Mouse (Mus musculus): ENCODE results near the gene Mob3a. TPM values are rescaled to one million over a fixed set of nuclear protein-coding genes. Genes with fewer than 3 reads are reported as not detected.

The Mob3a gene
- polyA plus RNA-seq, 1 experiment from 2014 or later = 34.8 TPM

DNA sequence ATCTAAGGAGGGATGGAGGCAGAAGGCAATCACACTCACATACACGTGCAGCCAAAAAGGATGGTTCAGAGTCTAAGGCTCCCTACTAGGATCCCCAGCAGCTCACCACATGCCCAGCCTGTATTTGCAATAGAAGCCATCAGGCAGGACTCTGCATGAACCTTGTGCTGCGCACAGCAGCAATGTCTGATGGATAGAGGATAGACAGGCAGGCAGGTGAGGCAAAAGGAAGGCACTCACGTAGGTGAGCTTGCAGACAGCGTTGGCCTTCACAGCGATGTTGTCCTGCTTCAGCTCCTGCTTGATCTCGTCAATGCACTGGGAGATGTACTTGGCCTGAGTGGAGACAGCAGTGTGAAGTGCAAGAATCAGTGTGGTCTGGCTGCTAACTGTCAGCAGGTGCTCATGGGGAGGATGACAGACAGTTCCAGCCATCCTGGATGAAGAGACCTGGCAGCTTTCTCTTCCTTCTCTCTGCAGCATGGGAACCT is 30.9 kb upstream of the Mob3a start:
- Histone ChIP-seq H3K27me3 (replicated peaks) (no peaks in the 10 kb centered on the region), H3K9ac (no peak overlapping the region), H3K36me3 (peaks cover 77% of the 10 kb centered on the region), H3K27ac (ENCODE audit: poor library complexity, severe bottlenecking) (no peak overlapping the region), H3K4me1 (replicated peaks) (peaks cover 36% of the 10 kb centered on the region), H3K4me3 (no peak overlapping the region), H3K9me3 (replicated peaks) (no peaks in the 10 kb centered on the region), H3K4me2 (no peak overlapping the region)
- no peak for ATAC-seq (ENCODE audit: insufficient number of reproducible peaks, low FRiP score)
- 79% methylated on average over 6 of the region's 6 CpGs for WGBS

GRCm38 (mm10) chr10:80727369-80728127 is 25.8 kb upstream of the Mob3a start:
- no peak overlapping the region for H3K4me2 ChIP-seq
- H3K36me3 ChIP-seq = peaks cover 95% of the 10 kb centered on the region
- H3K27ac ChIP-seq (ENCODE audit: poor library complexity, severe bottlenecking) = no peak overlapping the region
- peaks cover 10% of the 10 kb centered on the region; the same call in 1 of the 2 replicates for H3K4me1 ChIP-seq (replicated peaks)
- ATAC-seq (ENCODE audit: insufficient number of reproducible peaks, low FRiP score) = no peak
- H3K9ac ChIP-seq = no peak overlapping the region
- H3K9me3 ChIP-seq (replicated peaks) = no peaks in the 10 kb centered on the region
- H3K4me3 ChIP-seq = no peak overlapping the region
- WGBS = 83% methylated on average over 5 of the region's 5 CpGs
- H3K27me3 ChIP-seq (replicated peaks) = no peaks in the 10 kb centered on the region

DNA sequence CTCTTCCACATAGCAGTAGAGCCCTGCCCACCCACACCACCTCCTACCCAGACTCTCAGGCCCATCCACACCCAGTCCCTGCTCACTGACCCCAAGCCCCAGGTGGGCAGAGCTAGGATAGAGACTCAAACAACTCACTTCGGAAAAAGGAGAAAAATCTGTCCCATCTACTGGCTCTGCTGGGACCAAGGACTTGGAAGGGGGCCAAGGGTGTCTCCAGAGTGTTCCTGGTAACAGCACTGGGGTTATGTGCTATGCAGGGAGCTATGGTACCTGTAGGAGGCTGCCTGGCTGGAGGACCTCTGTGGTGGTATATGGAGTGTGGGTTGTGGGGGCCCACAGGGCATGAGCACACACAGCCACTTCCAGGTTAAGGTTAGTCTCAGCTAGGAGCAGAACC is 15.5 kb upstream of the Mob3a start:
- no peak overlapping the region for H3K4me3 ChIP-seq
- no peaks in the 10 kb centered on the region for H3K4me1 ChIP-seq (replicated peaks)
- WGBS = 75% methylated on average over 1 of the region's 1 CpGs
- H3K9ac ChIP-seq = no peak overlapping the region
- peaks cover 98% of the 10 kb centered on the region for H3K36me3 ChIP-seq
- ATAC-seq (ENCODE audit: insufficient number of reproducible peaks, low FRiP score) = no peak
- H3K4me2 ChIP-seq = no peak overlapping the region
- no peaks in the 10 kb centered on the region for H3K27me3 ChIP-seq (replicated peaks)
- H3K27ac ChIP-seq (ENCODE audit: poor library complexity, severe bottlenecking) = no peak overlapping the region
- no peaks in the 10 kb centered on the region for H3K9me3 ChIP-seq (replicated peaks)

DNA sequence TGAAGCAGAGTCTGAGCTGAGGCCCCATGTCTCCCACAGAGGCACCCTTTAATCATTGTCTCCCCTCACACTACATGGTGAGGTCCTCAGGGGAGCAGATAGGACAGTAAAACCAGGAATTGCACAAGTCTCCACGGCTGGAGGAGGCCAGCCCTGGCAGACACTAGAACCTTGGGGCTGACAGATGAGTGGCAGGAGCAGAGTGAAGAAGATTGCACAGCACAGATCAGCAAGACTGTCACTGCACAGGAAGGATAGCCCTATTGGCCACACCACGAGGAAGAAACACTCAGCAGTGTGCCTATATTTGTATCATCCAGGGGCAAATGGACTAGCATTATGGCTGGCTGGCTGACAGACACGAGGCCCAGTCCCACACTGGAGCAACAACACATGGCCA is 9.1 kb upstream of the Mob3a start:
- Histone ChIP-seq H3K9me3 (replicated peaks) (no peaks in the 10 kb centered on the region), H3K36me3 (peaks cover 99% of the 10 kb centered on the region), H3K27ac (ENCODE audit: poor library complexity, severe bottlenecking) (no peak overlapping the region), H3K9ac (no peak overlapping the region), H3K4me1 (replicated peaks) (peaks cover 8% of the 10 kb centered on the region), H3K4me2 (no peak overlapping the region), H3K27me3 (replicated peaks) (no peaks in the 10 kb centered on the region), H3K4me3 (no peak overlapping the region)
- no peak for ATAC-seq (ENCODE audit: insufficient number of reproducible peaks, low FRiP score)
- 81% methylated on average over 3 of the region's 3 CpGs for WGBS

DNA sequence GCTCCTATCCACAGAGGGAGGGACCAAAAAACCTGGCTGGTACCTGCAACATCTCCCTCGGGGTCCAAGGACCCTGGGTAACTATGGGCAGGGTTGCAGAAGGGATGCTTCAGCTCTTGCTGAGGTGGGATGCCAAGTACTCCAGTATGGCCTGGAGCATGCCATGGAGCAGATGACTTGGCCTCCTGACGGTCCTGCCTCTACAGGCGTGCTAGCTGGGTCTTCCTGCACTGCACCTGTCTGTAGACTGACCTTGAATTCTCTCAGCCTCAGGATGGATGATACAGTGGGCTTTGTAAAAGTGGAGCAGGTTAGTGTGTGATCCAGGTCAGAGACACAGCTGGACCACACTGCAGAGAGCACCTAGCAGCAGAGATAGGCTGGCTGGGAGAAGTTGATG is 3.7 kb upstream of the Mob3a start:
- Histone ChIP-seq H3K9me3 (replicated peaks) (no peaks in the 10 kb centered on the region), H3K4me1 (replicated peaks) (peaks cover 44% of the 10 kb centered on the region), H3K4me2 (no peak overlapping the region), H3K4me3 (no peak overlapping the region), H3K27ac (ENCODE audit: poor library complexity, severe bottlenecking) (no peak overlapping the region), H3K27me3 (replicated peaks) (no peaks in the 10 kb centered on the region), H3K36me3 (peaks cover 51% of the 10 kb centered on the region), H3K9ac (no peak overlapping the region)
- 71% methylated on average over 3 of the region's 3 CpGs for WGBS
- ATAC-seq (ENCODE audit: insufficient number of reproducible peaks, low FRiP score) = no peak

DNA sequence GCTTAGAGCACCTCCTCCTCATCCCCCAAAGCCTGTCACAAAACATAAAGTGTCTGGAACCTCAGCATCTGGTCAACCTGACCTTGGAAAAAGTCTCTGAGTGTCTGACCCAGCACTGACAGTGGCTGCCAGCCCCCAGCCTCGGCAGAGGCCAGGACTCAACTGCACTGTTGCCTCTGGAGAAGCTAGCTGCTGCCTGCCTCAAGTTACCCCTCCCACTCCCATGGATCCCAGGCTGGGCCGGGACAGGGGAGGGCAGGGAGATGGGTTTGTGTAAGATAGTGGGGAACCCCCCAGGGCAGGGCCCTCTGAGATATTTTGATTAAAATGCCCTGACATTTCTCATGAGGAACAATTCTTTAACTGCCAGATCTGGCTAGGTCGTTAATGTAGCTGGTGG is 3.3 kb upstream of the Mob3a start:
- Histone ChIP-seq H3K4me3 (no peak overlapping the region), H3K27ac (ENCODE audit: poor library complexity, severe bottlenecking) (no peak overlapping the region), H3K4me2 (no peak overlapping the region), H3K27me3 (replicated peaks) (no peaks in the 10 kb centered on the region), H3K9ac (no peak overlapping the region), H3K4me1 (replicated peaks) (peaks cover 49% of the 10 kb centered on the region), H3K9me3 (replicated peaks) (no peaks in the 10 kb centered on the region), H3K36me3 (peaks cover 46% of the 10 kb centered on the region)
- ATAC-seq (ENCODE audit: insufficient number of reproducible peaks, low FRiP score) = no peak
- 59% methylated on average over 3 of the region's 3 CpGs for WGBS

DNA sequence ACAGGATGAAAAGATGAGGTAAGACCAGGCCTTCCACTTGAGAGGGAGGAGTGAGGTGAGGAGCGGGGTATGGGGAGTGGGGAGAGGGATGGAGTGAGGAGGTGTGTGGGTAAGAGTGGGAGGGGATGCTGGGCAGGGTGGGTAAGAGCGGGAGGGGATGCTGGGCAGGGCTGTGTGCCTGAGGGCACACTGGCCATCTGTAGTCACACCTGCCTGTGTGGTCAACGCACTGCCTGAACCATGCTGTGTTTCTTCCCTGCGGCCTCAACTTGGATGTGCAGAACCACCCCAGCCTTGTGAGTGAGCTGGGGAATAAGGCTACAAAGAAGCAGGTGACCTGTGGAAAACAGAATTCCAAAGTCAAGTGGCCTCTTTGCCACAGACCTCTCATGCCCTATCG is 2.6 kb upstream of the Mob3a start:
- no peak overlapping the region for H3K4me3 ChIP-seq
- 80% methylated on average over 5 of the region's 5 CpGs for WGBS
- H3K9ac ChIP-seq = peak overlapping the region; percentile 76; the same call in 1 of the 2 replicates
- no peak overlapping the region for H3K4me2 ChIP-seq
- peaks cover 52% of the 10 kb centered on the region for H3K4me1 ChIP-seq (replicated peaks)
- no peak for ATAC-seq (ENCODE audit: insufficient number of reproducible peaks, low FRiP score)
- no peaks in the 10 kb centered on the region for H3K9me3 ChIP-seq (replicated peaks)
- H3K27me3 ChIP-seq (replicated peaks) = no peaks in the 10 kb centered on the region
- H3K36me3 ChIP-seq = peaks cover 40% of the 10 kb centered on the region
- no peak overlapping the region for H3K27ac ChIP-seq (ENCODE audit: poor library complexity, severe bottlenecking)

GRCm38 (mm10) chr10:80703643-80704042 is 1.9 kb upstream of the Mob3a start:
- peaks cover 36% of the 10 kb centered on the region for H3K36me3 ChIP-seq
- peak overlapping the region; percentile 76 for H3K9ac ChIP-seq
- peak overlapping the region; percentile 92 for H3K4me2 ChIP-seq
- WGBS = 84% methylated on average over 5 of the region's 5 CpGs
- no peaks in the 10 kb centered on the region for H3K9me3 ChIP-seq (replicated peaks)
- ATAC-seq (ENCODE audit: insufficient number of reproducible peaks, low FRiP score) = no peak
- no peaks in the 10 kb centered on the region for H3K27me3 ChIP-seq (replicated peaks)
- peaks cover 55% of the 10 kb centered on the region for H3K4me1 ChIP-seq (replicated peaks)
- no peak overlapping the region for H3K27ac ChIP-seq (ENCODE audit: poor library complexity, severe bottlenecking)
- peak overlapping the region; percentile 62 for H3K4me3 ChIP-seq

DNA sequence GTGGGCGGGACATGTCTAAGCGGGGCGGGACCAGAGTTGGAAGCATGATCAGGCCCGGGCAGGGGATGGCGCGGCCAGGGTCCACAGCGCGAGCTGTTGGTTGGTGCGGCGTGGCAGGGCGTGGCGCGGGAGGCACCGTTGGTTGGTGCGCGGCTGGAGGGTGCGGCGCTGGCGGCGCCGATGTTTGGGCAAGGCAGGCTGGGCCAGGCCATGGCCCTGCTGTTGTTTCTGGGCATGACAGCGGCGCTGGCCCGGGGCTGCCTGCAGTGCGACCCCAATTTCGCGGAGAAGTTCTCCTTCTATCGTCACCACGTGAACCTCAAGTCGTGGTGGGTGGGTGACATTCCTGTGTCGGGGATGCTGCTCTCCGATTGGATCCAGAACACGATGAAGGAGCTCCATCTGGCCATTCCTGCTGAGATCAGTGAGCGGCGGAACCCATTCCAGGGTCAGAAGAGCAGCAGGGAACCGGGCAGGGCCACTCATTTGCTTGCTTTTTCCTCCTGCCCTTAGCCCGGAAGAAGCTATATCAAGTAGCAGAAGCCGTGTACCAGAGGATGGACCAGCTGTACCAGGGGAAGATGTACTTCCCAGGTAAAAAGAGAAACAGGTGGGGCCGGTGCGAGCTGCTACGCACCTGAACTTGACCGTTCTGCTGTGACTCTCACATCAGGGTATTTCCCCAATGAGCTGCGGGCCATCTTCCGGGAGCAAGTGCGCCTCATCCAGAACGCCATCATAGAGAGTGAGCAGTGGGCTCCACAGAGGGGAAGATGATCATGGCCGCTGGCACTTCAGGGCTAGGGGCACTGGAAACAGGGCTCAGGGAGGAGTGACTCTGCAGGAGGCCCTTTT is 986 bp upstream of the Mob3a start:
- Histone ChIP-seq H3K27ac (ENCODE audit: poor library complexity, severe bottlenecking) (peak overlapping the region; percentile 69), H3K4me2 (peak overlapping the region; percentile 92), H3K27me3 (replicated peaks) (no peaks in the 10 kb centered on the region), H3K9ac (peak overlapping the region; percentile 76), H3K4me3 (peak overlapping the region; percentile 62), H3K9me3 (replicated peaks) (no peaks in the 10 kb centered on the region), H3K36me3 (peaks cover 30% of the 10 kb centered on the region), H3K4me1 (replicated peaks) (peaks cover 64% of the 10 kb centered on the region)
- ATAC-seq (ENCODE audit: insufficient number of reproducible peaks, low FRiP score) = peak; percentile 89
- 2% methylated on average over 47 of the region's 47 CpGs for WGBS

DNA sequence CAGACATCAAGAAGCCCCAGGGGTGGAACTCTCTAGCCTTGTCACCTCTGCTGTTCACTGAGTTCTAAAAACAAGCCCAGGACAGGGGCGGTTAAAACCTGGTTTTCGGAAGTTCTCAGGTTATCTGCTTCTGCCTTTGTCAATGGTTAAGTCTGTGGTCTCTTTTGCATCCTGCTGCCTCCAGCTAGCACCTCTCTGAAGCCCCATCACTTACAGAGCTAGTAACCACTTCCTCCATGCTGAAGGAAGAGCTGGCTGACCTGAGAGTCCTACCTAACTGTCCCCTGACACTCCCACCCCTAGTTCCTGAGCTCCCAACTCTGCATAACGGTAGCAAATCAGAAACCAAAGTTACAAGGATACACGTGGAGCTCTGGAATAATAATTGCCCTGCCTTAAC is 1.0 kb downstream of the Mob3a start:
- Histone ChIP-seq H3K27me3 (replicated peaks) (no peaks in the 10 kb centered on the region), H3K27ac (ENCODE audit: poor library complexity, severe bottlenecking) (no peak overlapping the region), H3K4me1 (replicated peaks) (peaks cover 72% of the 10 kb centered on the region), H3K36me3 (peaks cover 9% of the 10 kb centered on the region), H3K9ac (peak overlapping the region; percentile 76; the same call in 1 of the 2 replicates), H3K4me2 (peak overlapping the region; percentile 92), H3K9me3 (replicated peaks) (no peaks in the 10 kb centered on the region), H3K4me3 (peak overlapping the region; percentile 62)
- ATAC-seq (ENCODE audit: insufficient number of reproducible peaks, low FRiP score) = no peak
- 37% methylated on average over 4 of the region's 4 CpGs for WGBS

DNA sequence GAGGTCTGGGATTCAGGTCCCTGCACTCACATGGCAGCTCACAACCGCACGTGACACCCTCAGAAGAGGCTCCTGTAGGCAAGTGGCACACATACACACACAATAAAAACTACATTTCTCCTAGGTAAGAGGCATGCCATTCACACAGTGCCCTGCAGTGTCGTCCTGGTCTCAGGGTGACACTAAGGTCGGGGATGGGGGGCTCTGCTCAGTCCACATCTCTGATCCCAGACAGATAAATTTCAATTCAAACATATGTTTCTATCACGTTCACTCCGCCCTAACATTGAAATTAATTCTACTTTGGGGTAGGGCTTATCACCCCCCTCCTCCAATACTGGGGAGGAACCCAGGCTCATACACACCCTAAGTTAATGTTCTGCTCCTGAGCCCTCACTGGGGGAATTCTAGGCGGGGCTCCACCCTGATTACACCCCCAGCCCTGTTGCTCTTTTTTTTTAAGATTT is 1.7 kb downstream of the Mob3a start:
- Histone ChIP-seq H3K27ac (ENCODE audit: poor library complexity, severe bottlenecking) (no peak overlapping the region), H3K9me3 (replicated peaks) (no peaks in the 10 kb centered on the region), H3K4me3 (no peak overlapping the region), H3K27me3 (replicated peaks) (no peaks in the 10 kb centered on the region), H3K4me2 (peak overlapping the region; percentile 92), H3K4me1 (replicated peaks) (peaks cover 72% of the 10 kb centered on the region), H3K9ac (no peak overlapping the region), H3K36me3 (peaks cover 6% of the 10 kb centered on the region)
- no peak for ATAC-seq (ENCODE audit: insufficient number of reproducible peaks, low FRiP score)
- WGBS = 87% methylated on average over 7 of the region's 7 CpGs

Measured in heart, embryonic 12.5 days (tissue).